Mouse (Mus musculus): ENCODE results near the gene Mettl6. TPM values are rescaled to one million over a fixed set of nuclear protein-coding genes. Genes with fewer than 3 reads are reported as not detected.

Mettl6 gene
- total and polyA plus RNA-seq, 3 experiments = 4.2 to 9.9 (median 9.5) TPM

DNA sequence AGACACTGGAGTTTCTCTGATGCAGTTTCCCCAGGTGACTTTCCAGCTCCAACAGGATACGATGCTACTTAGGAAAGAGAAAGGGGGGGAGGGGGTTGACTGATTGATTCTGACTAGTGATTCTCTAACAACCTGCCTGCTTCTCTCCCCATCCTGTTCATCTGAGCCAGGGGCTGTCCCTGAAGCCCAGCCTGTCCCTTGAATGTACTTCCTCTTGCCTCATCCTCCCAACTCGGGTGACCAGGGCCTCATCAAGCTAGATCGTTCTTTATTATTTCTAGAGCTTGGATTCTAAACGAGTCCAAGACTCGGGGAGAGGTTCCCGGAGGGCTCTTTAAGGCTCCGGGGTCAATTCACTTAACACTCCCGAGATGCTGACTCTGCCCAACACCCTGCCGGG, 939 bp downstream of the Mettl6 start:
- 20% methylated on average over 9 of the region's 9 CpGs for WGBS
- H3K9ac ChIP-seq (ENCODE audit: low read depth, low read length) = peak overlapping the region; percentile 88
- peak overlapping the region; percentile 87 for H3K27ac ChIP-seq
- no peak for DNase-seq
- peak overlapping the region; percentile 91 for H3K4me3 ChIP-seq
- H3K27me3 ChIP-seq (ENCODE audit: control insufficient read depth, insufficient read depth, low read length) = no peaks in the 10 kb centered on the region
- TF ChIP-seq POLR2A (IDR thresholded peaks at IDR 0.05; ENCODE audit: insufficient read depth, low read depth, low read length) = no peak
- no peak for TF ChIP-seq EP300 (IDR thresholded peaks at IDR 0.05; ENCODE audit: insufficient read depth, low read depth, low read length)
- no peak for TF ChIP-seq CTCF (IDR thresholded peaks at IDR 0.05)
- intact Hi-C loops (cut with DNase I) = no loop called here
- H3K4me1 ChIP-seq (ENCODE audit: control insufficient read depth, insufficient read depth, low read length) = peaks cover 9% of the 10 kb centered on the region
- peaks cover 4% of the 10 kb centered on the region for H3K36me3 ChIP-seq (ENCODE audit: control insufficient read depth, insufficient read depth, low read length)
- peaks cover 7% of the 10 kb centered on the region for H3K79me2 ChIP-seq (replicated peaks; ENCODE audit: control insufficient read depth, insufficient read depth, low read length)

DNA sequence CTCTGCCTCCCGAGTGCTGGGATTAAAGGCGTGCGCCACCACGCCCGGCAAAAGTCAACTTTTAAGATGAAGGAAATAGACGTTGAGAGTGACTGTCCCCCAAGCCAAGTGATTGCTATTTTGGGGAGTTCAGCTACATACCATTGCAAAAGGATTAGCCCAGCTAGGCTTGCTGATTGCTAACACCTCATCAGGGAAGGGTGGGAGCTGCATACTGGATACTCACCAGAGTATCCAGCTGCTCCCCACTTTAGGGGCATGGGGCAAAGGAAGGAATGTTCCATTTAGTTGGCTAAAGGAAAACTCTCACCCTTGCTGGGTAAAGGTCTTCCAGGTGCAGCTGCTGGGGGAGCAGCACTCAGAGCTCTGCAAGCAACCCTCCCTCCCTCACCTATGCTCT, 6.8 kb downstream of the Mettl6 start:
- DNase-seq = no peak
- no peaks in the 10 kb centered on the region for H3K79me2 ChIP-seq (replicated peaks; ENCODE audit: control insufficient read depth, insufficient read depth, low read length)
- H3K4me3 ChIP-seq = no peak overlapping the region
- intact Hi-C loops (cut with DNase I) = no loop called here
- no peaks in the 10 kb centered on the region for H3K27me3 ChIP-seq (ENCODE audit: control insufficient read depth, insufficient read depth, low read length)
- no peak overlapping the region for H3K27ac ChIP-seq
- 90% methylated on average over 6 of the region's 6 CpGs for WGBS
- no peaks in the 10 kb centered on the region for H3K4me1 ChIP-seq (ENCODE audit: control insufficient read depth, insufficient read depth, low read length)
- H3K9ac ChIP-seq (ENCODE audit: low read depth, low read length) = no peak overlapping the region
- H3K36me3 ChIP-seq (ENCODE audit: control insufficient read depth, insufficient read depth, low read length) = peaks cover under 1% of the 10 kb centered on the region
- TF ChIP-seq CTCF (IDR thresholded peaks at IDR 0.05) = no peak
- no peak for TF ChIP-seq EP300 (IDR thresholded peaks at IDR 0.05; ENCODE audit: insufficient read depth, low read depth, low read length)
- no peak for TF ChIP-seq POLR2A (IDR thresholded peaks at IDR 0.05; ENCODE audit: insufficient read depth, low read depth, low read length)

DNA sequence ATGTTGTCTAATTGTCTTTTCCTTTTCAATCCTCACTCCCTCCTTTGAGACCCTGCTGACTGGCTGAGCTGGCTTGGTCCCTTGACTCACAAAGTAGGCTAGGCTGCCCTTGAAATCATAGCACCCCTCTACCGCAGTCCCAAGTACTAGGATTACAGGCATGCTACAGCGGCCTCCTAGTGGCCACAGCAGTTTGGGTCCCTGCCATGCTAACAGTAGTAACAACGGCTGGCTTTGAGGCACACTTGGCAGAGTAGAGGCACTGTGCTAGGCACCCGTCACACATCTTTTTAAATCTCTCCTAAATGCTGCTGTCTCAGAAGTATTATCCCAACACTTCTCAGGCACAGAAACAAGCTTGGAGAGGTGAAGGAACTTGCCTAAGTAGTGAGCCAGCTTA, 8.4 kb downstream of the Mettl6 start:
- no peak overlapping the region for H3K4me3 ChIP-seq
- TF ChIP-seq POLR2A (IDR thresholded peaks at IDR 0.05; ENCODE audit: insufficient read depth, low read depth, low read length) = no peak
- no peak for TF ChIP-seq EP300 (IDR thresholded peaks at IDR 0.05; ENCODE audit: insufficient read depth, low read depth, low read length)
- 0 out of 2 replicates have a peak, but pooled peaks have one; percentile 4 for TF ChIP-seq CTCF (IDR thresholded peaks at IDR 0.05)
- H3K36me3 ChIP-seq (ENCODE audit: control insufficient read depth, insufficient read depth, low read length) = no peaks in the 10 kb centered on the region; the same call in 1 of the 2 replicates
- no peak overlapping the region for H3K27ac ChIP-seq
- no peak for DNase-seq
- H3K9ac ChIP-seq (ENCODE audit: low read depth, low read length) = no peak overlapping the region
- no peaks in the 10 kb centered on the region for H3K79me2 ChIP-seq (replicated peaks; ENCODE audit: control insufficient read depth, insufficient read depth, low read length)
- no peaks in the 10 kb centered on the region for H3K4me1 ChIP-seq (ENCODE audit: control insufficient read depth, insufficient read depth, low read length)
- intact Hi-C loops (cut with DNase I) = no loop called here
- H3K27me3 ChIP-seq (ENCODE audit: control insufficient read depth, insufficient read depth, low read length) = no peaks in the 10 kb centered on the region
- WGBS = 62% methylated on average over 4 of the region's 4 CpGs

DNA sequence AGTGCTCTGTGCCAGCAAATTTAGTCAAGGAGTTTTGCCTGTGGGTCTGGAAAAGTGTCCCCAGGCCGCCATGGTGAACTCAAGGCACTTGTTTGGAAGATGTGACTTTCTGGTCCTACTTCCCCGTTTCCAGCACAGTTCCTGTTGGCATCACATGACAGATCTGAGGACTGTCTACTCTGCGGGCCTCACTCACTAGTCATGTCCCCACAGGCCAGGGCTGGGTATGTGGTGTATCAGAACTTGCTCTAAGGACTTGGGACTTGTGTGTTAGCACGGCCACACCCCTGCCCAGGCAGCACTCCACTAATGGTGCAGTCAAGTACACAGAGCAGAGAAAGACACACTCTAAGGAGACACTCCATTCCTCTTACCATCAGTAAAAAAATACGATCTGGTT, 12.4 kb downstream of the Mettl6 start:
- no peak for TF ChIP-seq CTCF (IDR thresholded peaks at IDR 0.05)
- no peak for TF ChIP-seq EP300 (IDR thresholded peaks at IDR 0.05; ENCODE audit: insufficient read depth, low read depth, low read length)
- TF ChIP-seq POLR2A (IDR thresholded peaks at IDR 0.05; ENCODE audit: insufficient read depth, low read depth, low read length) = no peak
- intact Hi-C loops (cut with DNase I) = no loop called here
- no peak overlapping the region for H3K9ac ChIP-seq (ENCODE audit: low read depth, low read length)
- H3K27ac ChIP-seq = no peak overlapping the region
- H3K4me1 ChIP-seq (ENCODE audit: control insufficient read depth, insufficient read depth, low read length) = no peaks in the 10 kb centered on the region
- DNase-seq = no peak
- no peak overlapping the region for H3K4me3 ChIP-seq
- no peaks in the 10 kb centered on the region for H3K27me3 ChIP-seq (ENCODE audit: control insufficient read depth, insufficient read depth, low read length)
- WGBS = 90% methylated on average over 5 of the region's 5 CpGs
- no peaks in the 10 kb centered on the region; the same call in 1 of the 2 replicates for H3K36me3 ChIP-seq (ENCODE audit: control insufficient read depth, insufficient read depth, low read length)
- no peaks in the 10 kb centered on the region for H3K79me2 ChIP-seq (replicated peaks; ENCODE audit: control insufficient read depth, insufficient read depth, low read length)

DNA sequence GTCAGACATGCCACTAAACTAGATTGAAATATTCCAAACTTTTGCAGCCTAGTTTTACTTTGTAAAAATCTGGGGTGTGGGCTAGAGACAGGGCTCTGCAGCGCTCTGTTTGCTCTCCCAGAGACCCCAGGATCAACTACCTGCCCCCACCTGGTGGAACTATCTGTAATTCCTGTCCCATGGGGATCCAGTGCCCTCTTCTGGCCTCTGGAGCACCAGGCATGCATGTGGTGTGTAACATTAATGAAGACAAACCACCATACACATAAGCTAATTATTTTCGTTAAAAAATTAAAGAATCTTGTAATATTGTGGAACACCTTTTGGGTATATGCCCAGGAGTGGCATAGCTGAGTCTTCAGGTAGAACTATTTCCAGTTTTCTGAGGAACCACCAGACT, 21.5 kb downstream of the Mettl6 start:
- Histone ChIP-seq H3K27me3 (ENCODE audit: control insufficient read depth, insufficient read depth, low read length) (no peaks in the 10 kb centered on the region), H3K36me3 (ENCODE audit: control insufficient read depth, insufficient read depth, low read length) (no peaks in the 10 kb centered on the region), H3K27ac (no peak overlapping the region), H3K4me1 (ENCODE audit: control insufficient read depth, insufficient read depth, low read length) (no peaks in the 10 kb centered on the region; the same call in 1 of the 2 replicates), H3K79me2 (replicated peaks; ENCODE audit: control insufficient read depth, insufficient read depth, low read length) (no peaks in the 10 kb centered on the region), H3K4me3 (no peak overlapping the region), H3K9ac (ENCODE audit: low read depth, low read length) (no peak overlapping the region)
- intact Hi-C loops (cut with DNase I) = loop anchor here (2.0 kb wide), 1 partner anchor 86 kb away; no protein-coding TSS in a partner anchor
- TF ChIP-seq POLR2A (IDR thresholded peaks at IDR 0.05; ENCODE audit: insufficient read depth, low read depth, low read length) (no peak), CTCF (IDR thresholded peaks at IDR 0.05) (no peak; the same call in 1 of the 2 replicates), EP300 (IDR thresholded peaks at IDR 0.05; ENCODE audit: insufficient read depth, low read depth, low read length) (no peak)
- DNase-seq = no peak
- 88% methylated on average over 2 of the region's 2 CpGs for WGBS

DNA sequence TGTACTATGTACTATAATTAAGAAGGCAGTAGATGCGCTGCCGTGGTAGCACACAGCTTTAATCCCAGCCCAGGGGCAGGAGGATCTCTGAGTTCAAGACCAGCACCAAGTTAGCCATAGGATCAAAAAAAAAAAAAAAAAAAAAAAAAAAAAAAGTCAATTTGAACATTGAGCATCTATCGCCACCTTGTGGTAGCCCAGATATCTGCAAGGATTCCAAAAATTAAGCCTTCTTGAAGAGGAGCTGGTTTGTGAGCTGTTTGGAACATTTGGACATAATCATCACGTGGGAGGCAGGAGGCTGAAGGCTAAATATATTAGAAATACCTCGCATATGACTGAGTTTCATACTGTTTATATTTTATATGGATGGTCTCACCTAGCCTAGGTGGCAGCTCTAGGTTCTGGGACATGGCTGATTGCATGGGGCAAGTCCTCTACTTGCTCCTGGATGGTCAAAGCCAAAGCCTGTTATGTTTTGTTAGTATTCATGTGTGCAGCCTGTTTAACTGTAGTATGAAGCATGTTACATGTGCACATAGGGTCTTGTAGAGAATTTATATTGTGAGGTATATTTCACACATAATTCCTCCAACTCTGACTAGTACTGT, 22.3 kb downstream of the Mettl6 start:
- WGBS = 2% methylated on average over 5 of the region's 5 CpGs
- Histone ChIP-seq H3K27ac (no peak overlapping the region), H3K36me3 (ENCODE audit: control insufficient read depth, insufficient read depth, low read length) (no peaks in the 10 kb centered on the region), H3K27me3 (ENCODE audit: control insufficient read depth, insufficient read depth, low read length) (no peaks in the 10 kb centered on the region), H3K79me2 (replicated peaks; ENCODE audit: control insufficient read depth, insufficient read depth, low read length) (no peaks in the 10 kb centered on the region), H3K4me3 (no peak overlapping the region), H3K9ac (ENCODE audit: low read depth, low read length) (no peak overlapping the region), H3K4me1 (ENCODE audit: control insufficient read depth, insufficient read depth, low read length) (no peaks in the 10 kb centered on the region; the same call in 1 of the 2 replicates)
- no peak for TF ChIP-seq EP300 (IDR thresholded peaks at IDR 0.05; ENCODE audit: insufficient read depth, low read depth, low read length)
- no peak for TF ChIP-seq POLR2A (IDR thresholded peaks at IDR 0.05; ENCODE audit: insufficient read depth, low read depth, low read length)
- TF ChIP-seq CTCF (IDR thresholded peaks at IDR 0.05) = peak; percentile 87
- intact Hi-C loops (cut with DNase I) = loop anchor here (1.0 to 2.0 kb wide), 2 partner anchors 86 to 200 kb away; no protein-coding TSS in a partner anchor
- peak in 1 of 2 experiments; percentile 29 for DNase-seq

Measured in heart, adult 2 months (tissue).